Mouse (Mus musculus) lung, postnatal 0 days (tissue): ENCODE data around the gene Tsku.

Experiments
- CTCF ChIP-seq: IDR thresholded peaks from 2 replicates; pipeline ENCODE4 v1.5.1; 2016; ENCODE audit warnings: antibody characterized with exemption, mild to moderate bottlenecking
- EP300 ChIP-seq: IDR thresholded peaks from 2 replicates; pipeline ENCODE4 v1.6.1; 2016; ENCODE audit warnings: antibody characterized with exemption, mild to moderate bottlenecking, control low read depth

DNA sequence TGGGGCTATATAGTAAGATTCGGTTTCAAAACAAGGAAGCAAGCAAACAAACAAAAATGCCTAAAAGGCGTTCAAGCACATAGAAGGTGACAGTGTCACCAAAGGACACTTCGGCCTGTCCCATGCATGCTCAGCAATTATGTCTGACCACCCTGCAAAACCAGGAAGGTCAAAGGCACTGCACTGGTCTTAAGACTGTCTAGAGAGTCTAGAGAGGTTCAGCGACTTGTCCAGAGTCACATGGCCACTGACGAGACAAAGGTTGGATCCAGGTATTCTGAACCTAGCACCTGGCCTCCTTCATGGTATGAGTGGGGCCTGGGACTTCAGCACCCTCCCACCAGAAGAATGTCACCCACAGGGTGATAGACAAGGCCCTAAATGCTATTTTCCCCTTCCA lies 3.8 kb downstream of the Tsku start:
- TF ChIP-seq CTCF, result no peak
- no peak for TF ChIP-seq EP300
